Mouse (Mus musculus): ENCODE data around the gene Tceanc2. TPM values are rescaled to one million over a fixed set of nuclear protein-coding genes. Genes with fewer than 3 reads are reported as not detected.

Tceanc2 gene
- total and polyA plus RNA-seq, 3 experiments = 1.9 to 9.4 TPM; not detected in 1

GRCm38 (mm10) chr4:107108291-107108731, 70.6 kb downstream of the Tceanc2 start (continued):
- no peak for TF ChIP-seq USF2 (IDR thresholded peaks at IDR 0.05; ENCODE audit: borderline replicate concordance in 1 of 2, insufficient read depth in 1 of 2, low read depth in 1 of 2, low read length in 2 of 2)
- TF ChIP-seq RAD21 (IDR thresholded peaks at IDR 0.05; ENCODE audit: low read depth, low read length) = no peak
- no peak for TF ChIP-seq BHLHE40 (IDR thresholded peaks at IDR 0.05; ENCODE audit: borderline replicate concordance, low read depth, low read length)
- no peak for TF ChIP-seq MYB (IDR thresholded peaks at IDR 0.05; ENCODE audit: low read depth, low read length)
- no peak for TF ChIP-seq GATA1 (IDR thresholded peaks at IDR 0.05; ENCODE audit: low read depth, low read length)

- Histone ChIP-seq H3K36me3 (ENCODE audit: control insufficient read depth in 1 of 2, insufficient read depth in 2 of 2, low read length in 2 of 2) (peaks cover 0 to 4% of the 10 kb centered on the region in 2 experiments; a peak in 1 of 4 replicates), H3K27ac (ENCODE audit: control insufficient read depth, low read depth, low read length) (no peak overlapping the region), H3K9me3 (replicated peaks; ENCODE audit: insufficient read depth, low read length) (no peaks in the 10 kb centered on the region), H3K79me2 (ENCODE audit: control insufficient read depth, insufficient read depth, low read length, poor library complexity) (no peaks in the 10 kb centered on the region), H3K9ac (ENCODE audit: control insufficient read depth, low read depth, low read length, poor library complexity, severe bottlenecking) (no peak overlapping the region), H3K27me3 (ENCODE audit: control insufficient read depth in 1 of 2, insufficient read depth in 2 of 2, low read length in 2 of 2) (no peaks in the 10 kb centered on the region), H3K4me3 (ENCODE audit: control insufficient read depth in 1 of 2, insufficient read depth in 1 of 2, low read depth in 2 of 2, low read length in 2 of 2) (no peak overlapping the region), H3K4me1 (ENCODE audit: control insufficient read depth in 1 of 2, insufficient read depth in 2 of 2, low read length in 2 of 2) (peaks cover 5 to 10% of the 10 kb centered on the region in 2 experiments)
- no peak for TF ChIP-seq ZKSCAN1 (IDR thresholded peaks at IDR 0.05; ENCODE audit: low read depth, low read length)
- no peak for TF ChIP-seq HCFC1 (IDR thresholded peaks at IDR 0.05; ENCODE audit: low read depth, low read length)
- TF ChIP-seq MYB (IDR thresholded peaks at IDR 0.05; ENCODE audit: low read depth, low read length) = no peak
- TF ChIP-seq TBP (IDR thresholded peaks at IDR 0.05; ENCODE audit: low read depth, low read length) = no peak
- no peak for TF ChIP-seq ZC3H11A (IDR thresholded peaks at IDR 0.05; ENCODE audit: low read depth, low read length)
- TF ChIP-seq USF1 (IDR thresholded peaks at IDR 0.05; ENCODE audit: low read depth, low read length) = no peak
- TF ChIP-seq MAZ (IDR thresholded peaks at IDR 0.05; ENCODE audit: low read depth, low read length) = no peak
- no peak for TF ChIP-seq CHD1 (IDR thresholded peaks at IDR 0.05; ENCODE audit: low read depth, low read length)
- TF ChIP-seq BHLHE40 (IDR thresholded peaks at IDR 0.05; ENCODE audit: borderline replicate concordance, low read depth, low read length) = no peak
- TF ChIP-seq POLR2AphosphoS2 (IDR thresholded peaks at IDR 0.05; ENCODE audit: low read length) = no peak
- TF ChIP-seq KAT2A (conservative IDR thresholded peaks at IDR 0.05; ENCODE audit: low read depth, low read length) = no peak
- TF ChIP-seq MEF2A (IDR thresholded peaks at IDR 0.05; ENCODE audit: extremely low read depth, insufficient replicate concordance, low read depth, low read length, poor library complexity, severe bottlenecking) = no peak
- TF ChIP-seq RCOR1 (IDR thresholded peaks at IDR 0.05; ENCODE audit: low read depth, low read length) = no peak
- no peak for TF ChIP-seq UBTF (IDR thresholded peaks at IDR 0.05; ENCODE audit: borderline replicate concordance, insufficient read depth, low read depth, low read length)
- TF ChIP-seq ZMIZ1 (IDR thresholded peaks at IDR 0.05; ENCODE audit: low read depth, low read length) = no peak
- no peak for TF ChIP-seq JUND (IDR thresholded peaks at IDR 0.05; ENCODE audit: low read depth, low read length)
- TF ChIP-seq ELF1 (IDR thresholded peaks at IDR 0.05; ENCODE audit: low read depth, low read length) = no peak
- no peak for DNase-seq (ENCODE audit: low read depth, low spot score)
These were observed 72.1 kb downstream of the Tceanc2 start for GRCm38 (mm10) chr4:107106777-107107176.

Data from MEL (cell line).